Mouse (Mus musculus) kidney, postnatal 0 days (tissue): ENCODE results near the gene Hmgb1. TPM values are rescaled to one million over a fixed set of nuclear protein-coding genes. Genes with fewer than 3 reads are reported as not detected.

Source experiments
- ATAC-seq: fragments of 200-750 bp; cut with Nextera tagmentation; replicated peaks from 2 replicates; pipeline ENCODE4 v1.8.0; 2017; ENCODE audit warnings: low read depth, moderate number of reproducible peaks, moderate TSS enrichment, moderate library complexity; ENCODE audit not compliant: low FRiP score
- DNase-seq: peaks from one replicate; pipeline ENCODE4 v3.0.0-alpha.2; 2016; ENCODE audit warnings: low spot score
- H3K27ac ChIP-seq: fragments of 300-500 bp; sonication (generic); 2 replicates; pipeline ENCODE4 v1.5.1; 2014; ENCODE audit warnings: mild to moderate bottlenecking
- H3K27me3 ChIP-seq: fragments of 300-500 bp; sonication (generic); 2 replicates; pipeline ENCODE4 v1.6.1; 2014; ENCODE audit warnings: low read length, mixed read lengths; ENCODE audit not compliant: insufficient read depth
- H3K36me3 ChIP-seq: fragments of 300-500 bp; sonication (generic); 2 replicates; pipeline ENCODE4 v1.6.1; 2014; ENCODE audit warnings: low read length, mixed read lengths; ENCODE audit not compliant: insufficient read depth
- H3K4me1 ChIP-seq: fragments of 300-500 bp; sonication (generic); replicated peaks from 2 replicates; pipeline ENCODE4 v1.6.1; 2014; ENCODE audit warnings: antibody characterized with exemption, low read length, mixed read lengths; ENCODE audit not compliant: insufficient read depth
- H3K4me2 ChIP-seq: fragments of 300-500 bp; sonication (generic); 2 replicates; pipeline ENCODE4 v1.6.1; 2014; ENCODE audit warnings: mild to moderate bottlenecking, low read length, moderate library complexity, mixed read lengths
- H3K4me3 ChIP-seq: fragments of 300-500 bp; sonication (generic); replicated peaks from 2 replicates; pipeline ENCODE4 v1.5.1; 2014; ENCODE audit warnings: low read depth, low read length
- H3K9ac ChIP-seq: fragments of 300-500 bp; sonication (generic); 2 replicates; pipeline ENCODE4 v1.6.1; 2014; ENCODE audit warnings: low read depth, low read length
- H3K9me3 ChIP-seq: fragments of 300-500 bp; sonication (generic); replicated peaks from 2 replicates; pipeline ENCODE4 v1.6.1; 2016; ENCODE audit warnings: low read length, inconsistent platforms, mixed read lengths
- CTCF ChIP-seq: IDR thresholded peaks from 2 replicates; pipeline ENCODE4 v1.5.1; 2016; ENCODE audit warnings: antibody characterized with exemption, low read depth, mild to moderate bottlenecking, moderate library complexity
- WGBS: fragments of 180-500 bp; shearing (Covaris S2); extraction: QIAGEN DNeasy Blood & Tissue Kit; methylation state at CpG from one replicate; pipeline ENCODE4 v1.1.7; 2014; 5-methylcytosine and 5-hydroxymethylcytosine counted together
- polyA plus RNA-seq: library from polyadenylated mRNA; unstranded; fragments of >200 nt; fragmentation: Nextera tagmentation; extraction: Ambion mirVana; gene quantifications from 2 replicates; pipeline ENCODE4 v1.2.1, GENCODE M21; 2015

Hmgb1 gene
- polyA plus RNA-seq, 1 experiment from 2014 or later: 1,196 TPM

DNA sequence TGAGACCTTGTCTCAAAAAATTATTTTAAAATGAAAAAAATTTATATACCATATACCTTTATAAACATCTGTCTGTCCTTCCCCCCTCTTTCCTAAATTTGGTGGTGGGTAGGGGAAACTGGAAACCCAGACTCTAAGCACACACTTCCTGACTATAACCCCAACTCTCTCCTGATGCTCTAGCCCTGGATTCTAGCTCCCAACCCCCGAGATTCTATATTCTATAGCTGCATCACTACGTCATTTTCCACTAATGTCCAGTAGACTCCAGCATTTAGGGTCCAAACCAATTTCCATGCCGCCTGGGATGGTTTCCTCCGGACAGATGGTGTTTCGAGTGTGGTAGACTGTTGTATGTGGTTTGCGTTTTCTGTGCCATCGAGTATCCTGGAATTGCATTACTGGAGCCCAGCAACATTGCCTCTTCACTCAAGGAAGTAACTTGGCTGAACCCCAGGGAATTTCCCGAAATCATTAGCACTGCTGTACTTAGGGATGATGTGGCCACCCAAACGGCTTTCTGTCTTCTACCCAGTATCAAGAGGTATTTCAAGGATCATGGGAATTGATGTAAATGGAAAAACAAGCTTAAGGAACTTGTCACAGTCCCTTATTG, 138.7 kb downstream of the Hmgb1 start:
- no peak for ATAC-seq
- Histone ChIP-seq H3K9me3 (no peaks in the 10 kb centered on the region), H3K4me2 (no peak overlapping the region), H3K4me3 (no peak overlapping the region), H3K9ac (no peak overlapping the region), H3K36me3 (peaks cover 12% of the 10 kb centered on the region), H3K4me1 (no peaks in the 10 kb centered on the region), H3K27me3 (no peaks in the 10 kb centered on the region), H3K27ac (no peak overlapping the region)
- no peak for DNase-seq
- no peak for TF ChIP-seq CTCF
- 87% methylated on average over 9 of the region's 9 CpGs for WGBS

DNA sequence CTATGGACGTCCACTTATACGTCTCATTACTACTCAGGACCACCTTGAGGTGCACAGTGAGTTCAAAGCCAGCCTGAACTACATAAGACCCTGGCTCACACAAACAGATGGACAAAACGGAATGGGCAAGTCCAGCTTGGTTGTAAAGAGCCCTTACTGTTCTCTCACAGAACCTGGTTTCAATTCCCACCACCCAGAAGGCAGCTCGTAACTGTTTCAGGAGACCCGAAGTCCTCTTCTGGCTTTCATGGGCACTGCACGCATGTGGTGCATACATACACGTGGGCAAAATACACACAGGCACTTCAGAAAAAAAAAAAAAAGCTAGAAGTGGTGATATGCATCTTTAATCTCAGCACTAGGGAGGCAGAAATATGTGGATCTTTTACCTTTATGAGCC, 139.2 kb downstream of the Hmgb1 start:
- DNase-seq (no peak), ATAC-seq (no peak)
- H3K36me3 ChIP-seq: peaks cover 12% of the 10 kb centered on the region
- H3K27ac ChIP-seq: no peak overlapping the region
- H3K27me3 ChIP-seq: no peaks in the 10 kb centered on the region
- TF ChIP-seq CTCF: no peak
- H3K9me3 ChIP-seq: no peaks in the 10 kb centered on the region
- no peak overlapping the region for H3K4me2 ChIP-seq
- no peak overlapping the region for H3K4me3 ChIP-seq
- no peaks in the 10 kb centered on the region for H3K4me1 ChIP-seq
- 86% methylated on average over 7 of the region's 7 CpGs for WGBS
- no peak overlapping the region for H3K9ac ChIP-seq

DNA sequence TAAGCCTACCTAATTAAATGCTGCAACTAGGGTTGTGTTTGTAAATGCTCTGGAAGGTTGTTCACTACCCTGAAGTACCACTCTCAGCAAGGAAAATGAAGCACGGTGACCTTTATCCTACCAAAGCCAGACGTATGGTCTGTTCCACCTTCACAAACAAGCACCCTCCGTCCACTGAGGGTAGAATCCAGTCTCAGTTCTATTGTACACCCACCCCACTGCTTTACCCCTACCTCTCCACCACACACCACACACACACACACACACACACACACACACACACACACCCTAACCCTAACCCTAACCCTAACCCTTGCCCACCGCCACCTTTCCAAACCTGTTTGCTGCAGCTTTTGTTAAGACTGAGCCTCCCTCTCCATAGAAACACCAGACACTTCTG, 140.2 kb downstream of the Hmgb1 start:
- ATAC-seq (peak; percentile 61), DNase-seq (no peak)
- no peaks in the 10 kb centered on the region for H3K9me3 ChIP-seq
- H3K27me3 ChIP-seq: no peaks in the 10 kb centered on the region
- WGBS: 69% methylated on average over 4 of the region's 4 CpGs
- H3K4me1 ChIP-seq: no peaks in the 10 kb centered on the region
- H3K4me2 ChIP-seq: no peak overlapping the region
- TF ChIP-seq CTCF: no peak
- H3K36me3 ChIP-seq: peaks cover 12% of the 10 kb centered on the region
- no peak overlapping the region for H3K4me3 ChIP-seq
- no peak overlapping the region for H3K9ac ChIP-seq
- no peak overlapping the region for H3K27ac ChIP-seq

DNA sequence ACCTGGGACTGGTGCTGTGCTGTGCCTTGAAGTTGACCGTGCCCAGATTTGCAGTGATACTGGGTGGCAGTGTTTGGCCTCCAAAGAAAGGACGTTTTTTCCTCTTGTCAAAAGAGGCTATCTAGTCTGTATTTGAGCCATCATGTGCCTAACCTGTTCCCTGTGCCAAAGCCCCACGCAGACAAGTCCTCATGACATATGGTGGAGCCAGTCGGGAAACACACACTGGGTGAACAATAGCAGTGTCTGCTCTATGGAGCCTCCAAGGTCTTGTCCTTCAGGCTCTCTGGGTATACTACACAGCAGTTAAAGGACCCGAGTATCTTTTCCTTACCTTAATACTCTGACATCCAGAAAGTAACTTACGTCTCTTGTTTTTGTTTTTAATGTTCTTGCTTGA, 141.0 kb downstream of the Hmgb1 start:
- TF ChIP-seq CTCF: no peak
- Histone ChIP-seq H3K4me2 (no peak overlapping the region), H3K27ac (no peak overlapping the region), H3K36me3 (peaks cover 12% of the 10 kb centered on the region), H3K27me3 (no peaks in the 10 kb centered on the region), H3K9me3 (no peaks in the 10 kb centered on the region), H3K9ac (no peak overlapping the region), H3K4me3 (no peak overlapping the region), H3K4me1 (no peaks in the 10 kb centered on the region)
- DNase-seq (no peak), ATAC-seq (no peak)
- WGBS: 82% methylated on average over 6 of the region's 6 CpGs

DNA sequence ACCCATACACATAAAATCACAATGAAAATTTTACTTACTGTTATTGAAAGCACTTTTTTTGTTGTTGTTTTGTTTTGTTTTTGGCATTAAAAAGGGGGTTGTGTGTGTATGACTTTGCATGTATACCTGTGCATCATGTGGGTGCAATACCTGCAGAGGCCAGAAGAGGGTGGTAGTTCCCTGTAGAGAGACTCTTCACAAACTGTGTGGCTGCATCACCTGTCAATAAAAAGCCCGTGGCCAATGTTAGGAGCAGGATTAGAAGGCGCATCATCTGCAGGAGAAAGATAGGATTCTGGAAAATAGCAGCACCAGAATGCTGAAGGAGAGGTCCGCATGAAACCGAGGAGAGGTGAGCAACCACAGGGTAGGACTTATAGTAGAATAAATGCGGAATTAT, 144.5 kb downstream of the Hmgb1 start:
- Histone ChIP-seq H3K9me3 (no peaks in the 10 kb centered on the region), H3K4me2 (no peak overlapping the region), H3K27ac (no peak overlapping the region), H3K4me1 (no peaks in the 10 kb centered on the region), H3K9ac (no peak overlapping the region), H3K36me3 (no peaks in the 10 kb centered on the region), H3K27me3 (no peaks in the 10 kb centered on the region), H3K4me3 (no peak overlapping the region)
- peak; percentile 58 for TF ChIP-seq CTCF
- no peak for DNase-seq
- ATAC-seq: no peak
- 92% methylated on average over 5 of the region's 5 CpGs for WGBS

DNA sequence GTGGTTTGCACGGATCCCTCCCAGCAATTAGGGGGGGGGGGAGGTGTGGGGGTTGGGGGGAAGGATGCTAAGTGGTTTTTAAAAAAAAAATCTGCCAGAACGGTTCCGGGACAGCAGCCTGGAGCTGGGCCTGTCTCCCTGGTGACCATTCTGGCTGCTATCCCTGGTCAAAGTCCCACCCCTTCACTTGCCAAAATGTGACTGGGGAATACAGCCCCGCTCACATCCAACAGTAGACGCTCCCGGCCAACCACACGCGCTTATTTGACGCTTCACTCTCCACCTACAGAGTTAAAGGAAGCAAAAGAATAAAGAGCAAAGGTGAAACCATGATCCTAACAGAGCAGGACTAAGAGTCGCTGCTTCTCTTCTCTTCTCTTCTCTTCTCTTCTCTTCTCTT, 146.6 kb downstream of the Hmgb1 start:
- no peaks in the 10 kb centered on the region for H3K36me3 ChIP-seq
- H3K4me3 ChIP-seq: no peak overlapping the region
- H3K4me1 ChIP-seq: no peaks in the 10 kb centered on the region
- no peak overlapping the region for H3K9ac ChIP-seq
- DNase-seq (peak; percentile 73), ATAC-seq (no peak)
- 21% methylated on average over 10 of the region's 10 CpGs for whole genome bisulfite sequencing
- no peaks in the 10 kb centered on the region for H3K9me3 ChIP-seq
- TF ChIP-seq CTCF: no peak
- H3K27ac ChIP-seq: no peak overlapping the region
- H3K27me3 ChIP-seq: no peaks in the 10 kb centered on the region
- no peak overlapping the region for H3K4me2 ChIP-seq

DNA sequence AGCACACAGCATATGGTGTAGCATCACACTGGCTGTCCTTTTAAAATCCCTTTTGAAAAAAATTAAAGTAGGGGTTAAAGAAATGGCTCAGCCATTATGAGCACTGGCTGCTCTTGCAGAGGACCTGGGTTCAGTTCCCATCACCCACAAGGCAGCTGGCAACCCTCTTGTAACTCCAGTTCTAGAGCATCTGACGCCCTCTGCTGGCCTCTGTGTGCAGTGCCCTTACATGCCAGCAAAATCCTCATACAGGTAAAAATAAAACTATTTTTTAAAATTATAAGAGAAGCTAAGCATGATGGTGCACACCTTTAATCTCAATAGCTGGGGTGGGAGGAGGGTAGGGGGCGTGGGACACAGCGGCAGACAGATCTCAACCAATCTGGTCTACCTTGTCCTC, 147.4 kb downstream of the Hmgb1 start:
- H3K27ac ChIP-seq: no peak overlapping the region
- ATAC-seq (no peak), DNase-seq (no peak)
- TF ChIP-seq CTCF: peak; percentile 32; the same call in 1 of the 2 replicates
- H3K36me3 ChIP-seq: no peaks in the 10 kb centered on the region
- H3K4me1 ChIP-seq: peaks cover under 1% of the 10 kb centered on the region; the same call in 1 of the 2 replicates
- H3K4me3 ChIP-seq: no peak overlapping the region
- H3K27me3 ChIP-seq: no peaks in the 10 kb centered on the region
- 93% methylated on average over 3 of the region's 3 CpGs for WGBS
- no peak overlapping the region for H3K9ac ChIP-seq
- H3K4me2 ChIP-seq: no peak overlapping the region
- H3K9me3 ChIP-seq: no peaks in the 10 kb centered on the region
